Mouse (Mus musculus) thymus, postnatal 10 days (tissue): Measurements from ENCODE around the gene Adcy6.
"Not testable (repeated sequence)": the region's sequence is repeated elsewhere in the genome, so short reads cannot be mapped to it uniquely, and the experiment has no call there.

Experiments
- DNase-seq, 2 experiments: peaks; one replicate each; pipeline ENCODE4 v3.0.0; 2021; ENCODE audit warnings: low spot score in 2 of 2

The Adcy6 gene

DNA sequence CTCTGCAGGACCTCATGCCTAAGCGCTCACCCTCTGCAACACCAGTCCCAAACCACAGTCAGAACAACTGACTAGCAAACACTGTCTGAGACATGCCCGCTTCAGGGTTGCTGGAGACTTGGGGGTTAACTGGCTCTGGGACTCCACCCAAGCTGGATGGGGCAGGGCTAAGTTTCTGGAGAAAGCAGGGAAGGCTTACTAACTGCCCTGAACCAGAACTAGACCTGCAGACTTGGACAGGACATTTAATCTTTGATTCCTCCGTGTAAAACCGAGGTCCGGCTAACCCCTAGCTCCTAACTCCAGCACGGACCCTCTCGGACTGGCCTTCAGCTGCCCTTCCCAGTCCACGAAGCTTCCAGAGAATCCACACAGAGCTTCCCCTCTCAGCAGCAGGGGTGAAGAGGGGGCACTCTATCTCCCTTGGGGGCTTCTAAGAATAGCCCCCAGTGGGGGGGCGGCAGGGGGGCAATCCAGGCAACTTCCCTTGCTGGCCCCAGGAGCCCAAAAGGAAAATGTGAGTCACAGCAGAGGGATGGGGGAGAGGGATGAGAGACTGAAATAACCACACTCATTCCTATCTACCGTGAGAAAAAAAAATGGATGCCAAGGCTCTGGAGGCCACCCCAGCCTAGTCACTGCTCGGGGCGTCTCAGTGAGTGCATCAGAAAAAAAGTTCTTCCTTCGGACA, 7.5 kb downstream of the Adcy6 start:
- DNase-seq, result no peak

DNA sequence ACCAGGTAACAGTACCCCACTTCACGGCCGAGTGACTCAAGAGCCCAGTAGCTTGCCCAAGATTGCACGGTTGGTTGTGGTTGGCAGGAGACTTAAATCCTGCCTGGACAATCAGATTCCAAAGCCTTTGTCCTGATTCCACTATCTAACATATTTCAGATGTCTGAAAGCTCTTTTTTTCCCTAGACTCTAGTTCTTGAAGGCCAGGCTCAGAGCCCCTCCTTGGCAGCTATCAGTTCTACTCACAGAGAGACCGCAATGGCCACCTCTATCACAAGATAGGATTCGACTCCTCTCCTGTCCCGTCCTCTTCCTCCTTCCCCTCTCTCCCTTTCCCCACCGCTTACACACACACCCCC, 8.1 kb downstream of the Adcy6 start:
- DNase-seq, result no peak

DNA sequence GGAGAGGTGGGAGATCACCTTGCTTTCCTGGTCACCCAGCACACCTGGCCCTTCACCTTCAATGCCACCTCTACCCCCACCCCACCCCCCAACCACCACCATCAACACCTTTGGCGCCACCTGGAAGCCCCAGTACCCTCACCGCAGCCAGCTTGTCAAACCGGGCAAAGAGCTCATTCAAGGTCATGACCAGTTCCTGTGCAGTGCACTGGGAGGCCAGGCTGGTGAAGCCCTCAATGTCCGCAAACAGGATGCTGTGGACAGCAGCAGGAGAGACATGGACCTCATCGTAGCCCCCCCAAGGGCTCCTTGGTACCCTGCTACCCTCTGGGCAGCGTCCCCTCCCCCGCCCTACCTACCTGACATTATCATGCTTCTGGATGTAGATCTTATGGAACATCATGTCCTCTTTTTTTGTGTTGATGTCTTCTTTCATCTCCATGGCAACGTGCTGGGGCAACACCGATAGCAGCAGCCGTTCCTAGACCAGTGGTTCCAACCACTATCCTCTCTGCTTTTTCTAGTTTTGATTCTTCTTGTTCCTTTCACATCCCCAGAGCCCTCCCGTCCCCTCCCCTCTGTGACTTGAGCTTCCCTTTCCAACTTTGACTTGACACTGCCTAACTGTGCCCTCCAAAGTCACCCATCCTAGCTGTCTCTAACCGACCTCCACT, 9.7 kb downstream of the Adcy6 start:
- no peak for DNase-seq

DNA sequence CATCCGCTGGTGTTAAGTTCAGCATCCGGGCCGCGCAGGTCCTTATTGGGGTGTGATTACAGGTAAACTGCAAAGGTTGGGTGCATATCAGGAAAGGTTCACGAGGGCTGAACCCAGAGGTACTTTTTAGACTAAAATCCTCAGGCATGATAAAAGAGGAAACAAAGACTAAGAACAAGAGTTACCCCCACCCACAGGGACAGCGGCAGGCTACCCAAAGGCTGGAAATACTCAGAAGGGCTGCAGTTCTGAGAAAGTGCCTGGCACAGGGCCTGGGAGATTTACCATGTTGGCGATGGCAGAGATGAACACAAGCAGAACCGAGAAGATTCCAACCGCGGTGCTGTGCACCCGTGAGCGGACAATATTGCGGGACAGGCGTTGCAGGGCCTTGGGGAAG, 13.3 kb downstream of the Adcy6 start:
- DNase-seq, result no peak

DNA sequence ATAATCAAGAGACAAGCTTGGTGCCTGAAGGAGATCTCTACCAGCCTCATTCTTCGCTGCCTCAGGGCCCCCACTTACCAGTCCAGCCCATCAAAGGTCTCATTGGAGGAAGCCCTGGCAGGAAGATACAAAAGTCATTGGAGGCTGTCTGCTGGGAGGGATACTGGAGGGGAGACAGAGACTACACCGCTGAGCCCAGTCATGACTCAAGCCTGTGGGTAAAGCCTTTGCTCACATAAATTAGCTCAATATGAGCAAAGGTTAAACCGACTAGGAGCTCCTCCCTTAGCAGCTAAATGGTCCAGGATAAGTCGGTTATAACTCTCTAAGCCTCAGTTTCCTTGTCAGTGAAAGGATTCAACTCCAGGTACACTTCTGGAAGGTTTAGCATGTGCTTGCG, 14.8 kb downstream of the Adcy6 start:
- no peak for DNase-seq

DNA sequence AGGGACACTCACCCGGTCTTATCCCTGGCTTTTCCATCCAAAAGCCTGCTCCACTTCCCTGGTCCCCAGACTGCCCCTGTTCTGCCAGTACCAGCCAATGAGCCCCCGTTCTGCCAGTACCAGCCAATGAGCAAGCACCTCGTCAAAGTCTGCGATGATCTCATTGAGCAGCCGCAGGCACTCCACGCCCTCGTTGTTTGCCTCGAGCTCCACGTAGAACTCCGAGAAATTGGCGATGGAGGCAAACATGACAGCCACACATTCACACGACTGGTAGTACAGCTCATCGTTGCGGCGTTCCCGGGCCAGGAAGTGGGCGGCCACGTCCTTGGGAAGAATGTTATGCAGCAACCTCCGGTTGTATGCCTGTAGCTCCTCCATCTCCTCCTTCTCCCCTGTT, 15.7 kb downstream of the Adcy6 start:
- no peak for DNase-seq

DNA sequence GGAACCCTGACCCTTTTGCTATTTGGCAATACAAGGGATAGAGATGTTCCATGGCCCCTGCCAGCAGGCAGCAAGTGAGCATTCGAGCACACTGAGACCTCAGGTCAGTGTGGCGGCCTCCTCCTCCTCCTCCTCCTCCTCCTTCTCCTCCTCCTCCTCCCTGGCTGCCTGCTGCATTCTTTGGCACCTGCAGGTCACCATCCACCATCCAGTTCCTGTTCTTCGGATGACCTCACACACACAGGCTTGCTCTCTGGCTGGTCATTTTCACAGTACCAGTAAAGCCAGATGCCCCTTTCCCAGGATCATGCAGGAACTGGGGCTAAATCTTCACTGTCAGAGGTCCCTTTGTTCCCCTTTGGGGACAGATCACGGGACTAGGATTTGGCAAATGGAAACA, 18.5 kb downstream of the Adcy6 start:
- DNase-seq, result no peak

DNA sequence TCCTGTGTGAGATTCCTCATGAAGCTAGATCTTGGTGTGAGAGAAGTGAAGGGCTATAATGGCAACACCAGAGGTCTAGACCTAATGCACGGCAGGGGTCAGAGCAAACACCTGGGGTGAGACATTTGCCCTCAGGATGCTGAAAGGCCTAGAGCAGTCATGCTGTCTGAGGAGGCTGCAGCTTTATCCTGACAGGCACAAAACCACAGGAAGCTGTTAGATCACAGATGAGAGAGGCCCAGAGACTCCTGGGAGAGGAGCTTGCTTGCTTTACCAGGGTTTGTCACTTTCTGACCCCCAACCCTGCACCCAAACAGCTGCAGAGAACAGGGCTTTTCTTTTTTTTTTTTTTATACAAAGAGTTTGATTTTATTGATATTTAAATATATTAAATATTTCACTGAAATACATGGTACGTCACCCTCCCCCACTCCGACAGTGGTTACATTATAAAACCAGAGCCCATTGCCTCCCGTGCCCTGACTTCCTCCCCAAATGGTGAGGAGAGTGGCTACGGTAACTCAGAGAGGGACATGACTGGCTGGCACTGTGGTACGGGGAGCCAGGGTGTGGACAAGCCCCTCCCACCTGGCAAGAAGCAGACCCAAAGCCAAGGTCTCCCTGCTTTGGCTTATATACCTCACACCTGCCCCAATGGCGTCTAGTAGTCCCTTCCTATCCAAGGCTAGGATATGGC, 20.1 kb downstream of the Adcy6 start:
- DNase-seq, result peak; percentile 58

DNA sequence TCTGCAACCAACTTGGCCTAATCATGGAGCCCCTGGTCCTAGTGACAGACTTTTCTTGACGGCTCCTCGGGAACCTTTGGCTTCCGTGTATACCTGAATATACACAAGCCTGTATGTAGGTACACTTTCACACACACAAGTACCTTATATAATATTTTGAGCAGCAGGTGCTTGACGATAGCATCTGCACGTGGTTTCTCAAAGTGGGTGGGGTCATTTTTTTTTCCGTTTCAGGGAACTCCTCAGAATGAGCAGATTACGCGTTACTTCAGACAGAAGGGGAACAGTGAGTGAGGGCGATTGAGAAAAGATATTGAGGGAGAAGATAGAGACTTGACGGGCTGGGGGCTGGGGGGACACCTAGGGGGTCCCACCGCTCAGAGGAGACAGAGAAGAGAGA, 22.1 kb downstream of the Adcy6 start:
- peak in 1 of 2 experiments; percentile 37 for DNase-seq

DNA sequence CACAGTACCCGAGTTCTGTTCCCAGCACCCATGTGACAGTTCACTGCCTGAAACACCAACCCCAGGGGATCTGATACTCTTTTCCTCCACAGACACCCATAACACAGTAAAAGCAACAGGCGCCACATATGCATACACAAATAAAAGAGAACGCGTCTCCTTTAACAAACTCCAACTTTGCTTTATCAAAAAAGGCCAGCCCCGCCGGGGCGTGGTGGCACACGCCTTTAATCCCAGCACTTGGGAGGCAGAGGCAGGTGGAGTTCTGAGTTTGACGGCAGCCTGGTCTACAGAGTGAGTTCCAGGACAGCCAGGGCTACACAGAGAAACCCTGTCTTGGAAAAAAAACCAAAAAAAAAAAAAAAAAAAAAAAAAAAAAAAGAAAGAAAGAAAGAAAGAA, 23.7 kb downstream of the Adcy6 start:
- DNase-seq, result not testable (repeated sequence)

DNA sequence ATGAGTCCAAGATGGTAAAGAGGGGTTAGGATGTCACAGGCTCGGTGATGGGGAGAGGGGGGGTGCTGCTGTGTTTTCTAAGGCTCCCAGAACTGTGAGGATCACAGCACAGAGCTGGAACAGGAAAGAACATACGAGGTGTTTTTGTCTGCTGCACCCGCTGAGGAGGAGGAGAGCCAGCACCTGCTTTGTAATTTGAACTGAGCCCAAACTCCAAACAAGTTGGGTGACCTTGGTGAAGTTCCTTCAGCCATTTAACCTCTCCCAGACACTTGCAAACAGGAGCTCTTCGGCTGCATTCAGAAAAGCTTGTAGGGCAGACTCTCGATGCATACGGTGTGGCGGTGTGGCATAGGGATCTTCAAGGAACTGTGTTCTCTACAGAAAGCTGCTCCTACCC, 24.5 kb downstream of the Adcy6 start:
- DNase-seq, result no peak

DNA sequence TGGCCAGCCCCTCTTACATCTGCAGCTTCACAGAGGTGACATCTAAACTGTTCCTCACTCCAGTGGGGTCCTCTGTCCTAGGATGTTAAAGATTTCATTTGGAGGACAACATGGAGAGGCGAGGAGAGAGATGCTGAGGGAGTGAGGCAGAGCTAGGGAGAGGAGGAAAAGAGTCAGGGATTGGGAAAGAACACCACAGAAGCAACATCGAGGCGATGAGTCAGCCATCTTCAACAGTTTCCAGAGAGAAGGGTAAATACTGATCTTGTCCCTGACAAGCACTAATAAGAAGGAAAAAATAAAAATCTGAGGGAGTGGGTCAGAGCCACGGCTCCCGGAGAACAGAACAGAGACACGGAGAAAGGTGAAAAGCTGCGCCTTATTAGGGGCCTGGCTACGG, 26.9 kb downstream of the Adcy6 start:
- DNase-seq, result no peak

DNA sequence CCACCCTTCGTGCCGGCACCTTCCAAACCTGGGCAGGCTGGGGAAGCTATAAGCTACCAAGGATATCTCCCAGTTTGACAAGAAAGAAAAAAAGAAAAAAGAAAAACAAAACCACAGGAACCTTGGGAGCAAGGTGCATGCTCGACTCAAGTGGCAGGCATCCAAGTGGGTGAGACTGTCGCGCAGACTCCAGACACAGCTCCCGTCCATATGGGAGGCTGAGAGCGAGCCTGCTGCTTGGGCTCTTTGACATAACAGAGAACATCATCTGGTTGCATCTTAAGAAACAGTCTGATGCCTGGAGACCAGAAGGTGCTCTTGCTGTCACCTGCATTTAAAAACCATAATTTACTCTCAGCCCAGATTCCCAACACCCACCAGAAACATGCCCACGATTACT, 27.5 kb downstream of the Adcy6 start:
- DNase-seq, result no peak

DNA sequence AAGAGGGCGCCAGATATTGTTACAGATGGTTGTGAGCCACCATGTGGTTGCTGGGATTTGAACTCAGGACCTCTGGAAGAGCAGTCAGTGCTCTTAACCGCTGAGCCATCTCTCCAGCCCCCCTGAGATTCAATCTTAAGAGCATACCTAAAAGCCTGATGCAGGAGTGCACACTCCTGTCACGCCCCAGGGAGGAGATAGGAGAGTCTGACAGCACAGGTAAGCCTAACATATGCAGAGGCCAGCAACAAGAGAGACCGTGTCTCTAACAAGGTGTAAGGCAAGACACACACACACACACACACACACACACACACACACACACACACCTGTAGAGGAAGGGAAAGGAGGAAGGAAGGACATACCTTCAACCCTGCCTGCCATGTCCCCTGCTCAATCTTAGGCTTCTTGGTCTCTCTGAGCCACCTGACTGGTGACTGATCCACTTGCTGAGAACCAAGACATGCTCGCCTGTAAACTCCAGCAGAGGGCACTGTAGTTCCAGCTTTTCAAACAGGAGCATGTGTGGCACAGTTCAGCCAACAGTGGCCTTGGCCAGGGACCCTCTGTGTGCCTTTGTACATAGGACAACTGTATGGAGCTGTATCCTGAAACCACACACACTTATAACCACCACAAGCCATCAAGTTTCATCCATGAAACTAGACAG, 29.9 kb downstream of the Adcy6 start:
- DNase-seq, result peak; percentile 69 to 79

DNA sequence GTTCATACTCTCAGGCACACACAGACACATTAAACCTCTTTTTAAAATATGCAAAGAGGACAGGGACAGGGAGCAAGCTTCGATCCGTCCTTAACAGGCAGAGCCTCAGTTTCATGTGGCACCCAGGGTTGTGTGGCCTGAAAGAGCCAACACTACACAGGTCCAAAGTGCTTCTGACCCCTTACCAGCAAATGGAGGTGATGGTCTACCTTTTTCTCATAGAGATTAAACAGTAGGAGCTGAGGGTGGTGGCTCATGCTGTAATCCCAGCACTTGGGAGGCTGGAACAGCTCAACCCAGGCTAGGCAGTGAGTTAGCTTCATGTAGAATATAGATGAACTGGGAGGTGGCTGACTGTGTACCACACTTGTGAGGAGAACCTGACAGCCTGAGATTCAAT, 30.6 kb downstream of the Adcy6 start:
- DNase-seq, result no peak

DNA sequence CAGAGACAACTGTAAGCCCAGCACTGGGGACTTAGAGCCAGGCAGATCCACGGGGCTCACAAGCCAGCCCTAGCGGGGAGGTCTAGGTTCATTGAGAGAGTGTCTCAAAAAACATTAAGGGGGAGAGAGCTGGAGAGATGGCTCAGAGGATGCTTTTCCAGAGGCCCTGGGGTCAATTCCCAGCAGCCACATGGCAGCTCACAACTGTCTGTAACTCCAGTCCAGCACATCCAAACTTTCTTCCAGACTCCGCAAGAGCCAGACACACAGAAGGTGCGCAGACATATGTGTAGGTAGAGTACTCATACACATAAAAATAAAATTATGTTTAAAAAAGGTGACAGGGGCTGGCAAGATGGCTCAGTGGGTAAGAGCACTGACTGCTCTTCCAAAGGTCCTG, 36.6 kb downstream of the Adcy6 start:
- DNase-seq, result no peak

DNA sequence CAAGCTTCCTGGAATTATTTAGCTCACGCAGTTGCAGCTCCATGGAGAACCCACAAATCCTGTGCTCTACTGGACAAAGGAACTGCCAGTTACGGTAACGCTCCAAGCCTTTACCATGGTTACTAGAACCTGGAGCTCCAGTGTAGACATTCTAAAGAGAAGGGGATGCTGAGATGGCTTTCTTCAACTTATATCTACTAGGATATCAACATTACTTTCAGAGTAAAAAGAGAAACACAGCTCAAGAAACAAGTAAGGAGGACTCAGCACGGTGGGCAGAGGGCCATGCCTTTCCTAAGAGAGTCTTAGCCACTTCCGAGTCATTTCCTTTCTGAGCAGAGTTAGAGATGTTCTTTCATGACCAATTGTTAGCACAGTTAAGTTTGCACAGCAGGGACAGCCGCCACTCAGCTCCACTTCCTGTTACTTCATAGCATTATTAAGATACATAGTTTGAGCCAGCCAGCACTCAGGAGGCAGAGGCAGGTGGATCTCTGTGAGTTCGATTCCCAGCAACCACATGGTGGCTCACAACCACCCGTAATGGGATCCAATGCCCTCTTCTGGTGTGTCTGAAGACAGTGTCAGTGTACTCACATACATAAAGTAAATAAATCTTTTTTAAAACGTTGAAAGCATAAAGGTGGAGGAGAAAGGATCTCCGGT, 38.9 kb downstream of the Adcy6 start, which contains the start of the genes Ccnt1 and 4930415O20Rik:
Ccnt1 (minus strand) TSS at position 51 of the 666 bp plus-strand sequence.
4930415O20Rik (plus strand) TSS at position 132 of the 666 bp plus-strand sequence.
- DNase-seq, result no peak

DNA sequence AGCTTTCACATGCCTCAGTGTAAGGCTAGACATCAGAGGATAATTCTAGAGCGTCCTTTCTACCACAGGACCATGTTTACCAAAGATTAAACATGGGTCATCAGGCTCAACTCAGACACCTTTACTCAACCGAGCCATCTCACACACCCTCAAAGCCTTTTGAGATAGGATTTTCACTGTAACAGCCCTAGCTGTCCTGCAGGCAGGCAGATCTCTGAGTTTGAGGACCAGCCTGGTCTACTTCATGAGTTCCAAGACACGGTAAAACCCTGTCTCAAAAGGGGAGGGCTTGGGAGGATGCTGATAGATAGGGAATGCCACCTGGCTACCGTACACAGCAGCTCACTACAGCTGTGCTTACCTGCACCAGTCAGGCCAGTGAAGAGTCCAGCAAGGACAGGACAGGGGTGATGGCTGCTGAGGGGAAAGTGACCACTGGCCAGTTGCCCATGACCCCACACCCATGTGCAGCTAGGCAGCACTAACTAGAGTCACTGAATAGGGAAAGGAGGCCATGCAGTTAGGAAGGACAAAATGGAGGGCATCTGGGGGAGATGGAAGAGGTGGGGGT, 40.0 kb downstream of the Adcy6 start:
- no peak for DNase-seq

DNA sequence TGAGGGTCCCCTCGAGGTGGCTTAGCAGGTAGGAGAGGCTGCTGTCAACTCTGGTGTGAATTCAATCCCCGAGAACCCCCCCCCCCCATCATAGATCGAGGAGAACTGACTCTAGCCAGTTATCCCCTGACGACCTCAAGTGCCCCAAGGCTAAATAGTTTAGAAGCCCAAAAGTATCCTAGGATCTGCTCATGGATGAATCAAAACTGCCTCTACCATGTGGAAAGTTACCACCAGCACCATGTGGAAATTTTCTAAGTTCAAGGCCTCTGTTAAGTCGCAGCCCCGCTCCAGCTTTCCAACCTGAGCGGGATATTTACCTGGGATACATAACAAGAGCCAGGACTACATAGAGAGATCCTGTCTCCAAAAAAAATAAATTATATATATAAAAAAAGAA, 40.7 kb downstream of the Adcy6 start:
- no peak for DNase-seq

DNA sequence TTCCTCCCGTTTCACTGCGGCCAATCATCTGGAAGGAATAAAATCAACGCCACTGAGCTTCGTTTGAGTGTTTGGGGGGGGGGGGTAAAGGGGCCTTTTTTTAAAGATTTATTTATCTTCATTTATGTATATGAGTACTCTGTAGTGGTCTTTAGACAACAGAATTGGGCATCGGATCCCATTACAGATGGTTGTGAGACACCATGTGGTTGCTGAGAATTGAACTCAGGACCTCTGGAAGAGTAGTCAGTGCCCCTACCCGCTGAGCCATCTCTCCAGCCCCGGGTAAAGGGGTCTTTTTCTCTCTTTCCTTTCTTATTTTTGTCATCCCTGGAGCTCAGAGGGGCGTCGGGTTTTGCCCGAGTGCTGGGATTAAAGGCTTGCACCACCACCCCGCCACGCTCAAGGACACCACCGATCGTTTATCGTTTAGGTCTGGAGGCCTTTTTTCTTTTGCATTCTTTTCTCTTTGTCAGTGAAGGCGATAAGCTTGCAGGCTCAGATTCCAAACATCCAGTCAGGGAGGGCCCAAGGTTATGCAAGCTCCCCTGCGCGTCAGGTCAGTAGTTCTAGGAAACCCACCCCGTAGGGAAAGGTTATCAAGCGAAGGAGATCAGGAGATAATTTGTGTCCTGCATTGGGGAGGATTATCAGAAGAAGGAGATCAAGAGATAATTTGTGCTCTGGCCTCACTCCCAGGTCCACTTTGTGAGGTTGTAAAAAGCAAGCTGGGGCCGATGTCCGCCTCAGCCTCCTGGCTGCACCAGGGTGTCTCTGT, 41.4 kb downstream of the Adcy6 start:
- DNase-seq, result no peak
